Mouse (Mus musculus) hindbrain, embryonic 11.5 days (tissue): Measurements from ENCODE around the gene Slc25a42. TPM values are rescaled to one million over a fixed set of nuclear protein-coding genes. Genes with fewer than 3 reads are reported as not detected.

Experiments
- ATAC-seq: fragments of 200-750 bp; cut with Nextera tagmentation; 2 replicates; pipeline ENCODE4 v1.8.0; 2017; ENCODE audit warnings: mild to moderate bottlenecking, moderate TSS enrichment, moderate library complexity; ENCODE audit not compliant: low FRiP score
- DNase-seq: peaks from one replicate; pipeline ENCODE4 v3.0.0-alpha.2; 2015; ENCODE audit warnings: low spot score
- H3K27ac ChIP-seq: fragments of 300-500 bp; sonication (generic); 2 replicates; pipeline ENCODE4 v1.5.1; 2014; ENCODE audit warnings: mild to moderate bottlenecking, low read depth, low read length
- H3K27me3 ChIP-seq: fragments of 300-500 bp; sonication (generic); 2 replicates; pipeline ENCODE4 v1.6.1; 2014; ENCODE audit warnings: mild to moderate bottlenecking, low read length, moderate library complexity, mixed read lengths; ENCODE audit not compliant: control insufficient read depth, insufficient read depth
- H3K36me3 ChIP-seq: fragments of 300-500 bp; sonication (generic); 2 replicates; pipeline ENCODE4 v1.6.1; 2014; ENCODE audit warnings: mild to moderate bottlenecking, low read length, moderate library complexity, mixed read lengths; ENCODE audit not compliant: control insufficient read depth, insufficient read depth
- H3K4me1 ChIP-seq: fragments of 300-500 bp; sonication (generic); replicated peaks from 2 replicates; pipeline ENCODE4 v1.6.1; 2014; ENCODE audit warnings: low read length, mixed read lengths; ENCODE audit not compliant: control insufficient read depth, insufficient read depth
- H3K4me2 ChIP-seq: fragments of 300-500 bp; sonication (generic); replicated peaks from 2 replicates; pipeline ENCODE4 v1.6.1; 2014; ENCODE audit warnings: mild to moderate bottlenecking, low read depth, low read length
- H3K4me3 ChIP-seq: fragments of 300-500 bp; sonication (generic); 2 replicates; pipeline ENCODE4 v1.5.1; 2014; ENCODE audit warnings: low read depth, low read length
- H3K9ac ChIP-seq: fragments of 300-500 bp; sonication (generic); 2 replicates; pipeline ENCODE4 v1.6.1; 2014; ENCODE audit warnings: low read depth, low read length
- H3K9me3 ChIP-seq: fragments of 300-500 bp; sonication (generic); 2 replicates; pipeline ENCODE4 v1.6.1; 2016; ENCODE audit warnings: low read length; ENCODE audit not compliant: control insufficient read depth
- WGBS: fragments of 180-500 bp; shearing (Covaris S2); extraction: QIAGEN DNeasy Blood & Tissue Kit; methylation state at CpG from one replicate; pipeline ENCODE4 v1.1.7; 2014; 5-methylcytosine and 5-hydroxymethylcytosine counted together
- polyA plus RNA-seq: library from polyadenylated mRNA; unstranded; fragments of >200 nt; fragmentation: Nextera tagmentation; extraction: Ambion mirVana; gene quantifications from 2 replicates; pipeline ENCODE4 v1.2.1, GENCODE M21; 2014

The Slc25a42 gene
- polyA plus RNA-seq, 1 experiment from 2014 or later: 2.0 TPM

- no peaks in the 10 kb centered on the region for H3K27me3 ChIP-seq
- H3K36me3 ChIP-seq: no peaks in the 10 kb centered on the region
- DNase-seq (peak; percentile 92), ATAC-seq (peak; percentile 95)
- WGBS: 2% methylated on average over 27 of the region's 27 CpGs
- H3K4me2 ChIP-seq: peak within 1 kb of the TSS; percentile 43
- H3K4me1 ChIP-seq: no peaks in the 10 kb centered on the region
- no peak within 1 kb of the TSS for H3K27ac ChIP-seq
- peak within 1 kb of the TSS; percentile 49 for H3K4me3 ChIP-seq
- H3K9me3 ChIP-seq: no peaks in the 10 kb centered on the region
- peak within 1 kb of the TSS; percentile 71 for H3K9ac ChIP-seq
Observed at GRCm38 (mm10) chr8:70172043-70172681, 39.9 kb downstream of the Slc25a42 start, which contains the start of gene Tmem161a. Gene Tmem161a (plus strand): TSS chr8:70172356.

GRCm38 (mm10) chr8:70171240-70171639 lies 40.9 kb downstream of the Slc25a42 start:
- H3K9me3 ChIP-seq: no peaks in the 10 kb centered on the region
- ATAC-seq: no peak
- no peaks in the 10 kb centered on the region for H3K27me3 ChIP-seq
- no peak for DNase-seq
- no peak overlapping the region for H3K9ac ChIP-seq
- no peak overlapping the region for H3K27ac ChIP-seq
- H3K4me1 ChIP-seq: no peaks in the 10 kb centered on the region
- no peaks in the 10 kb centered on the region for H3K36me3 ChIP-seq
- no peak overlapping the region for H3K4me3 ChIP-seq
- 87% methylated on average over 7 of the region's 7 CpGs for WGBS
- no peak overlapping the region; the same call in 1 of the 2 replicates for H3K4me2 ChIP-seq

GRCm38 (mm10) chr8:70170748-70171147 lies 41.4 kb downstream of the Slc25a42 start:
- WGBS: 77% methylated on average over 3 of the region's 3 CpGs

DNA sequence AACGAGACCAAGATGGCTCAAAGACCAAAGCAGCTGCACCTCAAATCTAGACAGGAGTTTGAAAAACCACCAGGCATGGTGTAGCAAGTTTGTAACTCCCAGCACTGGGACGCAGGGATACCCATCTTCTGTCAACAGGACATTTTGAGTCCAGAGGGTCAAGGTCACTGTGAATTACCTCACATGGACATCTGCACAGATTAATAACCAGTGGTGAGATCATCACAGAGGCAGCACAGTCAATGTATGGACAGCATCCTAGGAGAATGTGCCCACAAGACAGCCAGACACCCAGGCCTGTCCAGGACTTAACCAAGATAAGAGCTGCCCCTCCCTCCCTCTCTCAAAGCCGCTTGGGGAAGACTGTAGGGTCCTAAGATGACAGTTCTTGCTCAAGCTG lies 42.0 kb downstream of the Slc25a42 start:
- Histone ChIP-seq H3K27ac (no peak overlapping the region), H3K4me3 (no peak overlapping the region), H3K9me3 (no peaks in the 10 kb centered on the region), H3K36me3 (no peaks in the 10 kb centered on the region), H3K27me3 (peaks cover 9% of the 10 kb centered on the region; the same call in 1 of the 2 replicates), H3K9ac (no peak overlapping the region), H3K4me2 (no peak overlapping the region), H3K4me1 (no peaks in the 10 kb centered on the region)
- WGBS: 77% methylated on average over 3 of the region's 3 CpGs
- ATAC-seq (no peak), DNase-seq (no peak)

More at GRCm38 (mm10) chr8:70170748-70171147, 41.4 kb downstream of the Slc25a42 start:
- Histone ChIP-seq H3K4me1 (no peaks in the 10 kb centered on the region), H3K4me2 (no peak overlapping the region), H3K4me3 (no peak overlapping the region), H3K9me3 (no peaks in the 10 kb centered on the region), H3K27ac (no peak overlapping the region), H3K36me3 (no peaks in the 10 kb centered on the region), H3K9ac (no peak overlapping the region), H3K27me3 (peaks cover 3% of the 10 kb centered on the region; the same call in 1 of the 2 replicates)
- ATAC-seq: no peak
- no peak for DNase-seq

- 0 out of 2 replicates have a peak overlapping the region, but pooled peaks have one; percentile 0 for H3K9ac ChIP-seq
- H3K4me3 ChIP-seq: no peak overlapping the region
- peak overlapping the region; percentile 30 for H3K4me2 ChIP-seq
- peaks cover 10% of the 10 kb centered on the region; the same call in 1 of the 2 replicates for H3K27me3 ChIP-seq
- no peaks in the 10 kb centered on the region for H3K36me3 ChIP-seq
- peak; percentile 94 for DNase-seq
- no peaks in the 10 kb centered on the region for H3K9me3 ChIP-seq
- WGBS: 2% methylated on average over 21 of the region's 21 CpGs
- ATAC-seq: peak; percentile 90
- H3K4me1 ChIP-seq: no peaks in the 10 kb centered on the region
- H3K27ac ChIP-seq: no peak overlapping the region
Observed at GRCm38 (mm10) chr8:70166504-70167110, 45.5 kb downstream of the Slc25a42 start.

GRCm38 (mm10) chr8:70163316-70163715 lies 48.8 kb downstream of the Slc25a42 start:
- Histone ChIP-seq H3K4me3 (no peak overlapping the region), H3K36me3 (no peaks in the 10 kb centered on the region), H3K4me1 (no peaks in the 10 kb centered on the region), H3K27ac (no peak overlapping the region), H3K9me3 (no peaks in the 10 kb centered on the region), H3K9ac (no peak overlapping the region), H3K27me3 (peaks cover 10% of the 10 kb centered on the region; the same call in 1 of the 2 replicates), H3K4me2 (no peak overlapping the region)
- no peak for ATAC-seq
- DNase-seq: no peak
- WGBS: 88% methylated on average over 3 of the region's 3 CpGs

DNA sequence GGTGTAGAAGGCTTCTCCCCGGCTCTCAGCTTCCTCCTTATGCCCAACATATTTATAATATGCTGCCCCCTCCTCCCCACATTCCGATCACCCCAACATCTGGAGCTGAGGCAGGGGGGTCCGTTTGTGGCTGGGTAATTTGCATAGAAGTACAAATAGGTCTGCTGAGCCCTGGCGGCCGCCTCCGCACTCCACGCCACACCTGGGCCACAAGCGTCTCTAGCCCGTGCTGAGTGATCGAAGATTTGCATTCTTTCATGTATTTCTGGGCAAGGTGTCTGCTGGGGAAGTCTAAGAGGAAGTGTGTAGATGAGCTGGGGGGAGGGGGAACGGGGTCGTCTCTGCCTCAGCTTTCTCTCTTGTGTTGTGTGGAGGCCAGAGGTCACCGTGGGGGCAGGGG lies 52.1 kb downstream of the Slc25a42 start:
- Histone ChIP-seq H3K9me3 (no peaks in the 10 kb centered on the region), H3K27ac (no peak overlapping the region), H3K9ac (no peak overlapping the region), H3K27me3 (peaks cover under 1% of the 10 kb centered on the region; the same call in 1 of the 2 replicates), H3K4me2 (no peak overlapping the region), H3K4me1 (no peaks in the 10 kb centered on the region), H3K36me3 (no peaks in the 10 kb centered on the region), H3K4me3 (no peak overlapping the region)
- ATAC-seq (no peak), DNase-seq (no peak)
- 63% methylated on average over 13 of the region's 13 CpGs for WGBS

GRCm38 (mm10) chr8:70159211-70159610 lies 52.9 kb downstream of the Slc25a42 start:
- Histone ChIP-seq H3K4me1 (no peaks in the 10 kb centered on the region), H3K4me3 (no peak overlapping the region), H3K9ac (no peak overlapping the region), H3K27ac (no peak overlapping the region), H3K36me3 (no peaks in the 10 kb centered on the region), H3K4me2 (no peak overlapping the region), H3K9me3 (no peaks in the 10 kb centered on the region), H3K27me3 (no peaks in the 10 kb centered on the region)
- ATAC-seq (no peak), DNase-seq (no peak)
- WGBS: 85% methylated on average over 4 of the region's 4 CpGs
